Mouse (Mus musculus): ENCODE measurements around the gene Dcaf7. TPM values are rescaled to one million over a fixed set of nuclear protein-coding genes. Genes with fewer than 3 reads are reported as not detected.

The Dcaf7 gene
- total and polyA plus RNA-seq, 3 experiments: 71.5 to 93.4 (median 79.5) TPM

DNA sequence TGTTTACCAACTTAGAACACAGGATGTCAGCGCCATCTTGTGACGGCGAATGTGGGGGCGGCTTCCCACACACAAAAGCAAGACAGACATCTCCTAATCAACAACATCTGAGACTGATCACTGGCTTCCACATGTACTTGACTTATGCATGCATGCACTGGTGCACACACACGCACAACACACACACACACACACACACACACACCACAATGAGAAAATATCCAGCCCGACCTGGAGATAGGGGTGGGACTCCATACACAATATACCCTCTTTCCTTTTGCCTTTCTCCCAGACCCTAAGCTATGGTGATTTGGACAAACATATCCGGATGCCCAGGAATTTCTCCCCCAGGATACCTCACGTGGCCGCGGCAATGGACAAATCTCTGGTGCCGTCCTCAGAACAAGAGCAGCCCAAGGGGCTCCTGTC is 3.2 kb upstream of the Dcaf7 start:
- peak in 1 of 2 experiments; percentile 30; a peak in 2 of 4 replicates for TF ChIP-seq CTCF (conservative IDR thresholded peaks at IDR 0.05 in 1 of 2, IDR thresholded peaks at IDR 0.05 in 1 of 2; ENCODE audit: low read depth in 2 of 2, low read length in 2 of 2)
- TF ChIP-seq ZMIZ1 (IDR thresholded peaks at IDR 0.05; ENCODE audit: low read depth, low read length): no peak
- TF ChIP-seq POLR2A (IDR thresholded peaks at IDR 0.05; ENCODE audit: low read depth, low read length): peak; percentile 39; the same call in 1 of the 2 replicates
- peak overlapping the region; percentile 18; the same call in 1 of the 2 replicates for H3K9ac ChIP-seq (ENCODE audit: insufficient read depth, low read depth)
- DNase-seq (ENCODE audit: extremely low read depth): peak; percentile 43
- H3K79me2 ChIP-seq (replicated peaks; ENCODE audit: control insufficient read depth, extremely low read depth, insufficient read depth, poor library complexity, severe bottlenecking): peaks cover 19% of the 10 kb centered on the region
- dilution Hi-C loops (cut with MboI; ENCODE audit: extremely low pct_ligation_motif_present, extremely low pct_unique_long_range_greater_than_20kb, low sequenced_read_pairs) (no loop called here), in situ Hi-C loops (cut with MboI; ENCODE audit: low pct_ligation_motif_present, low pct_unique_long_range_greater_than_20kb, low sequenced_read_pairs) (no loop called here)
- no peaks in the 10 kb centered on the region for H3K27me3 ChIP-seq (replicated peaks)
- peaks cover 0 to 3% of the 10 kb centered on the region in 2 experiments for H3K36me3 ChIP-seq (replicated peaks in 1 of 2; ENCODE audit: control insufficient read depth in 1 of 2, insufficient read depth in 1 of 2, low read length in 1 of 2)
- H3K4me3 ChIP-seq (replicated peaks in 1 of 3; ENCODE audit: low read depth in 2 of 3, low read length in 2 of 3, poor library complexity in 1 of 3): peak overlapping the region; percentile 4 to 20 (median 19)
- peak overlapping the region; percentile 3 for H3K4me2 ChIP-seq (ENCODE audit: insufficient read depth, low read depth, poor library complexity, severe bottlenecking)
- H3K9me3 ChIP-seq (replicated peaks; ENCODE audit: low read length): no peaks in the 10 kb centered on the region
- peaks cover 0 to 24% of the 10 kb centered on the region in 2 experiments; a peak in 2 of 4 replicates for H3K4me1 ChIP-seq (ENCODE audit: control insufficient read depth in 1 of 2, insufficient read depth in 2 of 2)
- peak overlapping the region; percentile 14 for H3K27ac ChIP-seq (ENCODE audit: insufficient read depth, low read depth)

DNA sequence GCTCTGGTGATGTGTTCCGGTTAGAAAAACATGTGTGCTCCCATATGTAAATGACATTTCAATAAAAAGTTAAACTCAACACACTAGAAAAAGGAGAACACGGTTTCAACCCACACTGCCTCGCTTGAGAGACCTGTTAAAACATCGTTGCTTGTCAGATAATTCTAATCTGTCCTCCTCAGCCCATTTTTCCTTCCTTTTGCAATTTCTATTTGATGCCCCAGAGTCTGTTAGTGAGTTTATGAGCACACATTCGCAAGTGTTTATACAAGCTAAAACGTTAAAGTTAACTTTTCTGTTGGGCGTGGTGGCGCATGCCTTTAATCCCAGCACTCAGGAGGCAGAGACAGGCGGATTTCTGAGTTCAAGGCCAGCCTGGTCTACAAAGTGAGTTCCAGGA is 1.7 kb upstream of the Dcaf7 start:
- peaks cover 0 to 15% of the 10 kb centered on the region in 2 experiments for H3K36me3 ChIP-seq (replicated peaks in 1 of 2; ENCODE audit: control insufficient read depth in 1 of 2, insufficient read depth in 1 of 2, low read length in 1 of 2)
- H3K4me1 ChIP-seq (ENCODE audit: control insufficient read depth in 1 of 2, insufficient read depth in 2 of 2): peaks cover 3 to 39% of the 10 kb centered on the region in 2 experiments; a peak in 3 of 4 replicates
- DNase-seq (ENCODE audit: extremely low read depth): no peak
- no peak overlapping the region for H3K9ac ChIP-seq (ENCODE audit: insufficient read depth, low read depth)
- H3K27me3 ChIP-seq (replicated peaks): no peaks in the 10 kb centered on the region
- dilution Hi-C loops (cut with MboI; ENCODE audit: extremely low pct_ligation_motif_present, extremely low pct_unique_long_range_greater_than_20kb, low sequenced_read_pairs) (no loop called here), in situ Hi-C loops (cut with MboI; ENCODE audit: low pct_ligation_motif_present, low pct_unique_long_range_greater_than_20kb, low sequenced_read_pairs) (no loop called here)
- TF ChIP-seq ZKSCAN1 (IDR thresholded peaks at IDR 0.05; ENCODE audit: borderline replicate concordance, low read depth, low read length) (no peak), ETS1 (conservative IDR thresholded peaks at IDR 0.05; ENCODE audit: low read depth, low read length) (no peak), TBP (conservative IDR thresholded peaks at IDR 0.05; ENCODE audit: low read depth, low read length) (no peak), ZNF384 (IDR thresholded peaks at IDR 0.05; ENCODE audit: low read depth, low read length) (no peak), E2F4 (IDR thresholded peaks at IDR 0.05; ENCODE audit: insufficient replicate concordance, low read depth, low read length) (no peak), CHD2 (IDR thresholded peaks at IDR 0.05; ENCODE audit: low read length) (no peak), RCOR1 (conservative IDR thresholded peaks at IDR 0.05; ENCODE audit: low read depth, low read length) (no peak), POLR2AphosphoS2 (IDR thresholded peaks at IDR 0.05; ENCODE audit: low read depth, low read length) (no peak), MAX (IDR thresholded peaks at IDR 0.05; ENCODE audit: low read length) (no peak), HCFC1 (IDR thresholded peaks at IDR 0.05; ENCODE audit: low read depth, low read length) (no peak), BHLHE40 (IDR thresholded peaks at IDR 0.05; ENCODE audit: low read depth, low read length) (no peak), CTCF (conservative IDR thresholded peaks at IDR 0.05 in 1 of 2, IDR thresholded peaks at IDR 0.05 in 1 of 2; ENCODE audit: low read depth in 2 of 2, low read length in 2 of 2) (no peak), GABPA (IDR thresholded peaks at IDR 0.05; ENCODE audit: insufficient replicate concordance, low read depth, low read length) (no peak), NRF1 (IDR thresholded peaks at IDR 0.05; ENCODE audit: low read depth, low read length) (no peak), MEF2A (IDR thresholded peaks at IDR 0.05; ENCODE audit: borderline replicate concordance, low read depth, low read length) (no peak), ZC3H11A (IDR thresholded peaks at IDR 0.05; ENCODE audit: low read depth, low read length) (no peak)
- no peaks in the 10 kb centered on the region for H3K9me3 ChIP-seq (replicated peaks; ENCODE audit: low read length)
- peaks cover 33% of the 10 kb centered on the region for H3K79me2 ChIP-seq (replicated peaks; ENCODE audit: control insufficient read depth, extremely low read depth, insufficient read depth, poor library complexity, severe bottlenecking)
- no peak overlapping the region for H3K4me2 ChIP-seq (ENCODE audit: insufficient read depth, low read depth, poor library complexity, severe bottlenecking)
- no peak overlapping the region for H3K4me3 ChIP-seq (replicated peaks in 1 of 3; ENCODE audit: low read depth in 2 of 3, low read length in 2 of 3, poor library complexity in 1 of 3)
- no peak overlapping the region for H3K27ac ChIP-seq (ENCODE audit: insufficient read depth, low read depth)

Data from CH12.LX (cell line).